Mouse (Mus musculus) liver, embryonic 11.5 days (tissue): ENCODE measurements around the gene Insrr. TPM values are rescaled to one million over a fixed set of nuclear protein-coding genes. Genes with fewer than 3 reads are reported as not detected.

Experiments used
- ATAC-seq: fragments of 200-750 bp; cut with Nextera tagmentation; replicated peaks from 2 replicates; pipeline ENCODE4 v1.8.0; 2017; ENCODE audit warnings: moderate number of reproducible peaks, mild to moderate bottlenecking, moderate TSS enrichment, moderate library complexity; ENCODE audit not compliant: low FRiP score
- DNase-seq: peaks from one replicate; pipeline ENCODE4 v3.0.0-alpha.2; 2017; ENCODE audit warnings: low spot score
- H3K27ac ChIP-seq: fragments of 300-500 bp; sonication (generic); 2 replicates; pipeline ENCODE4 v1.5.1; 2014; ENCODE audit warnings: mild to moderate bottlenecking, low read depth, low read length, control low read depth
- H3K27me3 ChIP-seq: fragments of 300-500 bp; sonication (generic); replicated peaks from 2 replicates; pipeline ENCODE4 v1.6.1; 2014; ENCODE audit warnings: low read length, mixed read lengths; ENCODE audit not compliant: control insufficient read depth, insufficient read depth
- H3K36me3 ChIP-seq: fragments of 300-500 bp; sonication (generic); 2 replicates; pipeline ENCODE4 v1.6.1; 2014; ENCODE audit warnings: mild to moderate bottlenecking, low read length, moderate library complexity, mixed read lengths; ENCODE audit not compliant: control insufficient read depth, insufficient read depth
- H3K4me1 ChIP-seq: fragments of 300-500 bp; sonication (generic); replicated peaks from 2 replicates; pipeline ENCODE4 v1.6.1; 2014; ENCODE audit warnings: low read length, mixed read lengths; ENCODE audit not compliant: control insufficient read depth, insufficient read depth
- H3K4me2 ChIP-seq: fragments of 300-500 bp; sonication (generic); 2 replicates; pipeline ENCODE4 v1.6.1; 2014; ENCODE audit warnings: mild to moderate bottlenecking, control low read depth, moderate library complexity
- H3K4me3 ChIP-seq: fragments of 300-500 bp; sonication (generic); 2 replicates; pipeline ENCODE4 v1.5.1; 2014; ENCODE audit warnings: low read depth, low read length, control low read depth
- H3K9ac ChIP-seq: fragments of 300-500 bp; sonication (generic); 2 replicates; pipeline ENCODE4 v1.6.1; 2014; ENCODE audit warnings: low read depth, low read length, control low read depth
- H3K9me3 ChIP-seq: fragments of 300-500 bp; sonication (generic); 2 replicates; pipeline ENCODE4 v1.6.1; 2016; ENCODE audit warnings: low read length, inconsistent platforms, mixed read lengths; ENCODE audit not compliant: control insufficient read depth
- WGBS: fragments of 180-500 bp; shearing (Covaris S2); extraction: QIAGEN DNeasy Blood & Tissue Kit; methylation state at CpG from one replicate; pipeline ENCODE4 v1.1.7; 2014; 5-methylcytosine and 5-hydroxymethylcytosine counted together
- polyA plus RNA-seq: library from polyadenylated mRNA; unstranded; fragments of >200 nt; fragmentation: Nextera tagmentation; extraction: Ambion mirVana; gene quantifications from 2 replicates; pipeline ENCODE4 v1.2.1, GENCODE M21; 2014

Insrr gene
- polyA plus RNA-seq, 1 experiment from 2014 or later = 0.05 TPM

GRCm38 (mm10) chr3:87758641-87759040 is 38.1 kb upstream of the Insrr start:
- Histone ChIP-seq H3K27ac (no peak overlapping the region), H3K4me2 (no peak overlapping the region), H3K36me3 (no peaks in the 10 kb centered on the region; the same call in 1 of the 2 replicates), H3K27me3 (peaks cover 12% of the 10 kb centered on the region), H3K9ac (no peak overlapping the region), H3K4me3 (no peak overlapping the region), H3K4me1 (peaks cover 17% of the 10 kb centered on the region), H3K9me3 (no peaks in the 10 kb centered on the region)
- DNase-seq = no peak
- 37% methylated on average over 5 of the region's 5 CpGs for WGBS
- ATAC-seq = no peak

GRCm38 (mm10) chr3:87761408-87762375 is 35.1 kb upstream of the Insrr start:
- Histone ChIP-seq H3K9ac (no peak overlapping the region), H3K4me2 (no peak overlapping the region), H3K4me1 (peaks cover 40% of the 10 kb centered on the region), H3K27me3 (peaks cover 4% of the 10 kb centered on the region), H3K9me3 (no peaks in the 10 kb centered on the region), H3K27ac (no peak overlapping the region), H3K36me3 (no peaks in the 10 kb centered on the region), H3K4me3 (no peak overlapping the region)
- DNase-seq (no peak), ATAC-seq (no peak)
- WGBS = 60% methylated on average over 20 of the region's 20 CpGs

- no peak for ATAC-seq
- Histone ChIP-seq H3K4me3 (no peak overlapping the region), H3K9me3 (no peaks in the 10 kb centered on the region), H3K4me2 (no peak overlapping the region; the same call in 1 of the 2 replicates), H3K36me3 (no peaks in the 10 kb centered on the region), H3K9ac (no peak overlapping the region), H3K4me1 (peaks cover 44% of the 10 kb centered on the region), H3K27me3 (no peaks in the 10 kb centered on the region; the same call in none of the 2 replicates), H3K27ac (peak overlapping the region; percentile 80)
- 50% methylated on average over 4 of the region's 4 CpGs for WGBS
- DNase-seq = no peak
Measured at GRCm38 (mm10) chr3:87763202-87763601, 33.5 kb upstream of the Insrr start.

GRCm38 (mm10) chr3:87763683-87764289 is 33.0 kb upstream of the Insrr start:
- WGBS = 20% methylated on average over 15 of the region's 15 CpGs
- ATAC-seq (no peak), DNase-seq (peak; percentile 51)
- no peaks in the 10 kb centered on the region for H3K9me3 ChIP-seq
- H3K36me3 ChIP-seq = no peaks in the 10 kb centered on the region
- H3K27ac ChIP-seq = peak overlapping the region; percentile 80
- peaks cover 44% of the 10 kb centered on the region for H3K4me1 ChIP-seq
- H3K4me2 ChIP-seq = peak overlapping the region; percentile 51
- H3K4me3 ChIP-seq = peak overlapping the region; percentile 19; the same call in 1 of the 2 replicates
- 0 out of 2 replicates have a peak overlapping the region, but pooled peaks have one; percentile 22 for H3K9ac ChIP-seq
- no peaks in the 10 kb centered on the region; the same call in none of the 2 replicates for H3K27me3 ChIP-seq

GRCm38 (mm10) chr3:87764506-87764905 is 32.2 kb upstream of the Insrr start:
- H3K27me3 ChIP-seq = no peaks in the 10 kb centered on the region; the same call in none of the 2 replicates
- peak overlapping the region; percentile 19 for H3K4me3 ChIP-seq
- no peak for ATAC-seq
- no peaks in the 10 kb centered on the region for H3K36me3 ChIP-seq
- H3K27ac ChIP-seq = peak overlapping the region; percentile 80
- 14% methylated on average over 10 of the region's 10 CpGs for WGBS
- peaks cover 44% of the 10 kb centered on the region for H3K4me1 ChIP-seq
- H3K9me3 ChIP-seq = no peaks in the 10 kb centered on the region
- H3K9ac ChIP-seq = no peak overlapping the region
- H3K4me2 ChIP-seq = peak overlapping the region; percentile 51
- no peak for DNase-seq

GRCm38 (mm10) chr3:87765091-87765490 is 31.7 kb upstream of the Insrr start:
- H3K4me3 ChIP-seq = no peak overlapping the region
- peak; percentile 55 for ATAC-seq

GRCm38 (mm10) chr3:87765631-87766283 is 31.0 kb upstream of the Insrr start:
- WGBS = 57% methylated on average over 5 of the region's 5 CpGs
- DNase-seq (no peak), ATAC-seq (no peak)
- Histone ChIP-seq H3K4me1 (peaks cover 47% of the 10 kb centered on the region), H3K27ac (peak overlapping the region; percentile 80), H3K9ac (no peak overlapping the region), H3K4me3 (no peak overlapping the region), H3K27me3 (no peaks in the 10 kb centered on the region; the same call in none of the 2 replicates), H3K4me2 (peak overlapping the region; percentile 51), H3K36me3 (no peaks in the 10 kb centered on the region), H3K9me3 (no peaks in the 10 kb centered on the region)

More at GRCm38 (mm10) chr3:87765091-87765490, 31.7 kb upstream of the Insrr start:
- H3K4me2 ChIP-seq = peak overlapping the region; percentile 51
- H3K9me3 ChIP-seq = no peaks in the 10 kb centered on the region
- no peaks in the 10 kb centered on the region; the same call in none of the 2 replicates for H3K27me3 ChIP-seq
- H3K27ac ChIP-seq = peak overlapping the region; percentile 80
- H3K4me1 ChIP-seq = peaks cover 44% of the 10 kb centered on the region
- peak; percentile 65 for DNase-seq
- no peaks in the 10 kb centered on the region for H3K36me3 ChIP-seq
- WGBS = 14% methylated on average over 10 of the region's 10 CpGs
- H3K9ac ChIP-seq = 0 out of 2 replicates have a peak overlapping the region, but pooled peaks have one; percentile 12

GRCm38 (mm10) chr3:87766284-87766667 is 30.5 kb upstream of the Insrr start:
- H3K27ac ChIP-seq = peak overlapping the region; percentile 80
- DNase-seq (no peak), ATAC-seq (no peak)
- H3K27me3 ChIP-seq = no peaks in the 10 kb centered on the region; the same call in none of the 2 replicates
- peak overlapping the region; percentile 67 for H3K4me2 ChIP-seq
- H3K9ac ChIP-seq = no peak overlapping the region
- peaks cover 47% of the 10 kb centered on the region for H3K4me1 ChIP-seq
- no peaks in the 10 kb centered on the region for H3K36me3 ChIP-seq
- no peak overlapping the region for H3K4me3 ChIP-seq
- WGBS = 78% methylated on average over 3 of the region's 3 CpGs
- no peaks in the 10 kb centered on the region for H3K9me3 ChIP-seq
